Mouse (Mus musculus): ENCODE data around the gene Myh7.

GRCm38 (mm10) chr14:55007120-55007908, 12.9 kb upstream of the Myh7 start:
- TF ChIP-seq CTCF (conservative IDR thresholded peaks at IDR 0.05 in 1 of 2, IDR thresholded peaks at IDR 0.05 in 1 of 2; ENCODE audit: low read depth in 2 of 2, low read length in 2 of 2) (no peak), BHLHE40 (IDR thresholded peaks at IDR 0.05; ENCODE audit: low read depth, low read length) (no peak), ZMIZ1 (IDR thresholded peaks at IDR 0.05; ENCODE audit: low read depth, low read length) (no peak), POLR2A (IDR thresholded peaks at IDR 0.05; ENCODE audit: low read depth, low read length) (no peak), GABPA (IDR thresholded peaks at IDR 0.05; ENCODE audit: insufficient replicate concordance, low read depth, low read length) (no peak), ELF1 (IDR thresholded peaks at IDR 0.05; ENCODE audit: low read depth, low read length) (no peak), EP300 (IDR thresholded peaks at IDR 0.05; ENCODE audit: low read length) (no peak), MEF2A (IDR thresholded peaks at IDR 0.05; ENCODE audit: borderline replicate concordance, low read depth, low read length) (no peak), CHD2 (IDR thresholded peaks at IDR 0.05; ENCODE audit: low read length) (no peak), KAT2A (IDR thresholded peaks at IDR 0.05; ENCODE audit: insufficient replicate concordance, low read length) (no peak), MAX (IDR thresholded peaks at IDR 0.05; ENCODE audit: low read length) (no peak), CHD1 (IDR thresholded peaks at IDR 0.05; ENCODE audit: low read depth, low read length) (no peak), HCFC1 (IDR thresholded peaks at IDR 0.05; ENCODE audit: low read depth, low read length) (no peak)

Measured in CH12.LX (cell line).